Mouse (Mus musculus): ENCODE results near the gene Dlg4. TPM values are rescaled to one million over a fixed set of nuclear protein-coding genes. Genes with fewer than 3 reads are reported as not detected.

The Dlg4 gene
- polyA plus RNA-seq, 1 experiment: 697 TPM

GRCm38 (mm10) chr11:70018131-70018990, 1.6 kb downstream of the Dlg4 start:
- peak in 1 of 2 experiments; percentile 79 for DNase-seq (ENCODE audit: extremely low spot score in 1 of 2, low spot score in 1 of 2)

GRCm38 (mm10) chr11:70019495-70020021, 2.8 kb downstream of the Dlg4 start:
- DNase-seq (ENCODE audit: extremely low spot score in 1 of 2, low spot score in 1 of 2): no peak

DNA sequence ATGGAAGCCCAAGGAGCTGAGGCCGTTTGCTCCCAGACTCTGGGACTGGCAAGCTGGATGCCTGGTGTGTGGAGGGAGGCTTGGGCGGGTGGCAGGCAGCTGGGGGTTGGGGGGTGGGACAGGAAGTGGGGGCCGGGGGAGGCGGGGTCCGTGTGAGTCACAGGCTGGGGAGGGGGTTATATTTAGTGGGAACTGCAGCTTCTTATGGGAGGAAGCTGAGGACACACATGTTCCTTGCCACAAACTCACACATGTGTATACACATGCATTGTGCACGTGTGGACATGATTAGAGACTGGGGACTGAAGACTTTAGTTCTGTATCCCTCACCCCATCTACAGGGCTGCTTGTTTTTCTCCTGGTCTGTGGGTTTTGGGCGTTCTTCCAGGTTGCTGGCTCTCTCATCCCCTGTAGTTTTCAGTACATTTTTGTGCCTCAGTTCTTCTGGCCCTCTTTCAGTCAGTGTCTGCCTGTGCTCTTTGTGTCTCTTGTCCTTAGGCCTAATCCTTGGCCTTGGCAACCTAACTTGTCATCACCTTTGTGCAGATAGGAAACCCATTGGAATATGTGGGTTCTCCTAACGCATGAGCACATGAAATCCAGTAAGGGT, 3.4 kb downstream of the Dlg4 start:
- peak in 1 of 2 experiments; percentile 59 for DNase-seq (ENCODE audit: extremely low spot score in 1 of 2, low spot score in 1 of 2)

DNA sequence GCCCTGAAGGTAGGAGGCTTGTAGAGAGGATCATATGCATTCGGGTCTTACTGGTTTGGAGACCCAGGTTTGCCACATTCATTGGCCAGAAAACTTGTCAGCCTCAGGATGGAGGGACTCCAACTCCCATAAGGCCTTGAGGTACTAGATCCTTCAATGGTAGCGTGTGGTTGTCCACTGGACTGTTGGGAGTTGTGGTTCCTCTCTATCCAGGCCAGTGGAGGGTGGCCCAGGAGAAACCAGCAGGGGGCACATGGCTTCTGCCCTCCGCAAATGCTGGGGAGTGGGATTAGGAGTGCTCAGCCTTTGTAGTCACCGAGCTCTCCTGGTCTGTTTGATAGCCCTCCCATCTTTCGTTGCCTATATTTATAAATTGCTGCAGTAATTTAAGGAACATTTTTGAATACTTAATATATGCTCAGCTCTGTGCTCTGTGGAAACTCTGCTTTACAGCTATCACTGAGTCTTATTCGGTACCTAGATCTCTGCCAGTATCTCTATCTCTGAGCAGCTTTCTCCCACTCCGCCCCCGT, 4.1 kb downstream of the Dlg4 start:
- peak; percentile 84 to 85 for DNase-seq (ENCODE audit: extremely low spot score in 1 of 2, low spot score in 1 of 2)

- peak; percentile 97 for DNase-seq (ENCODE audit: extremely low spot score in 1 of 2, low spot score in 1 of 2)
Observed at GRCm38 (mm10) chr11:70021264-70022132, 4.8 kb downstream of the Dlg4 start.

GRCm38 (mm10) chr11:70023481-70024150, 6.9 kb downstream of the Dlg4 start:
- DNase-seq (ENCODE audit: extremely low spot score in 1 of 2, low spot score in 1 of 2): no peak

GRCm38 (mm10) chr11:70024151-70024514, 7.4 kb downstream of the Dlg4 start:
- DNase-seq (ENCODE audit: extremely low spot score in 1 of 2, low spot score in 1 of 2): no peak

DNA sequence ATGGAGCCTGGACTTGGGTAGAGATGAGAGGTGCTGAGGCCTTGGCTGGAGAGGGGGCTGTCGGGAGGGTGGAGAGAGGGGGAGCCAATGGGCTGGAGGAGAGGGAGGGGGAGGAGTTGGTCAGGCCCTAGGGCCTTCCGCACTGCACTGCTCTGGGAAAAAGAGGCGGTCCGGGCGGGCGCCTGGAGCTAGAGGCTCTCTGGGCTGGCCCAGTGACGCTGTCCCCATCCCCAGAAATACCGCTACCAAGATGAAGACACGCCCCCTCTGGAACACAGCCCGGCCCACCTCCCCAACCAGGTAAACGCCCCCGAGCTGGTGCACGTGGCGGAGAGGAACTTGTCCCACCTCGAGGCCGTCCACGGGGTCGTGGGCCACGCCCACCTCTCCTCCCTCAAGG, 9.9 kb downstream of the Dlg4 start:
- DNase-seq (ENCODE audit: extremely low spot score in 1 of 2, low spot score in 1 of 2): no peak

DNA sequence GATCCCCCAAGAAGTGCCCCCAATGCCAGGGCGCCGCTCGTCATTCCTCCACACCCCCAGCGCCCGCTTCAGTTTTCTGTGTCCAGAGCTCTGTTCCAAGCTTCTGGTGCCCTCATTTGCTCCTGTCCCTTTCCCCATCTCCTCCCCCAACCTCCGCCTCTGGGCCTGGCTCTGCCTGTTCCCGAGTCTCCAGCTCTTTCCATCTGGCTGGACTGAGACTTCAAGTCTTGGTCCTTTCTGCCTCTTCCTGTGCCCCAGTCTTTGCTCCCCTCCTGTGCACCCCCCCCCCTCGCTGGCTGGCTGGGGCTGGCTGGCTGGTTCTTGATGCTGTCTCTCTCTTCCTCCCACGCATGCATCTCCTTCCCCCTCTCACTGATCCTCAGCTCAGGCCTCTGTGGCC, 10.7 kb downstream of the Dlg4 start:
- DNase-seq (ENCODE audit: extremely low spot score in 1 of 2, low spot score in 1 of 2): peak in 1 of 2 experiments; percentile 53

DNA sequence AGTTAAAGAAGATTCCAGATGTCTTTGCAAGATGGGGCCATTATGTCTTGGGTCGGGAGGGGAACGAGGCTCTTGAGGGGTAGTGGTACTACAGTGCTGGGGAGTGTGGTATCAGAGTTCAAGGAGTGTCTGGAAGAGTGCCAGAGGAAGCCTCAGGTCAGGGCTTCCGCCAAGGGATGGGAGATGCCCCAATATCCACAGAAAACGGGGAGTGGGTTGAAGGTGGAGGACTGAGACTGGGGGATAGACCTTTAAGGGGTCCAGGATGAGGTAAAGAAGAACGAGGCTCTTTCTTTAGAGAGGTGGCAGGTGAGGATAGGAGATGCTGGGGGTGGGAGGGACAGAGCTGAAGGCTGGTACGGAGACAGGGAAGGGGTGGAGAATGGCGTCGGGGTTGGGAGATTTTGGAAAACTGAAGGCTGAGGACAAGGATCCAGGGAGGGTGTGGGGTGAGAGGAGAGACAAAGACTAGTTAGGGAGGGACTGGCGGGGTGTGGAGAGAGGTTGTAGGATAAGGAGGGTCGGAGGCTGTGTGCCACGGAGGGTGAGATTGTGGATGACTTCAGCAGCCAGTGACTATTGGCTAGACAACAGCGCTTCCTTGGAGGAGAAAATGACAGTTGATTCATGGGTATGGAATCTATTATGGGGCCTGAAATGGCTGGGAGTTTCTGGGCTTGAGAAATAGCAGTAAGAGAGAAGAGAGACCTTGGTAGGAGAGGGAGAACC, 11.8 kb downstream of the Dlg4 start:
- no peak for DNase-seq (ENCODE audit: extremely low spot score in 1 of 2, low spot score in 1 of 2)

- DNase-seq (ENCODE audit: extremely low spot score in 1 of 2, low spot score in 1 of 2): peak; percentile 88 to 90
Observed at GRCm38 (mm10) chr11:70029130-70029801, 12.5 kb downstream of the Dlg4 start.

GRCm38 (mm10) chr11:70029829-70030550, 13.2 kb downstream of the Dlg4 start:
- no peak for DNase-seq (ENCODE audit: extremely low spot score in 1 of 2, low spot score in 1 of 2)

GRCm38 (mm10) chr11:70030651-70031320, 14.0 kb downstream of the Dlg4 start:
- DNase-seq (ENCODE audit: extremely low spot score in 1 of 2, low spot score in 1 of 2): no peak

- DNase-seq (ENCODE audit: extremely low spot score in 1 of 2, low spot score in 1 of 2): no peak
Observed at GRCm38 (mm10) chr11:70031321-70031670, 14.6 kb downstream of the Dlg4 start.

DNA sequence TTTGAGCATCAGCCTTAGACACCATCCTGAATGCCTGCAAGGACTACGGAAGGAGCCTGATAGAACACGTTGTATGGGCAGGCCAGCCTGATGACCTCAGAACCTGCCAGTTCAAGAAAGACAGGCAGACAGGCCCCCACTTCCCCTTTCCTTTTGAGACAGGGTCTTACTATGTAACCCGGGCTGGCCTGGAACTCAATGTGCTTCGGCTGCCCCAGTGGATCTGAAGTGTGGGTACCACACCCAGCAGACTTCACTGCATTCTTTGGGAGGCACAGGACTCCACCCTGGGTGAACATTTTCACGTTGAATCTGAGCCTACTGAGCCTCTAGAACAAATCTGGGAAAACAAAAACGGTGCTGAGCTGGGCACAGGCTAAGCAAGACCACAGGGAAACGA, 21.4 kb downstream of the Dlg4 start:
- DNase-seq (ENCODE audit: extremely low spot score in 1 of 2, low spot score in 1 of 2): no peak

DNA sequence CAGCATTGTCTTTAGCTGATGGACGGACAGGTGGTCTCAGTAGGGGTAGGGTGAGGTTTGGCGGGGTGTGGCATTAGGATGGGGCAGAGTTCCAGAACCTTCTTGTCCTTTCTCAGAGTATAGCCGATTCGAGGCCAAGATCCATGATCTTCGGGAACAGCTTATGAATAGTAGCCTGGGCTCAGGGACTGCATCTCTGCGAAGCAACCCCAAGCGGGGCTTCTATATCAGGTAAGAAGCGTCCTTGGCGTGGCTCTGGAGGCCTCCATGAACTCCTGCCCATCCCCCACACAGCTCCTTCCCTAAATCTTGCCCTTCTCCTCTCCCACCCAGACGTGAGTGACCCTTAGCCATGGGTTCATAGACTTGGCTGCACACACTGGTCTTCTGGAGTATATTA, 22.9 kb downstream of the Dlg4 start:
- no peak for DNase-seq (ENCODE audit: extremely low spot score in 1 of 2, low spot score in 1 of 2)

DNA sequence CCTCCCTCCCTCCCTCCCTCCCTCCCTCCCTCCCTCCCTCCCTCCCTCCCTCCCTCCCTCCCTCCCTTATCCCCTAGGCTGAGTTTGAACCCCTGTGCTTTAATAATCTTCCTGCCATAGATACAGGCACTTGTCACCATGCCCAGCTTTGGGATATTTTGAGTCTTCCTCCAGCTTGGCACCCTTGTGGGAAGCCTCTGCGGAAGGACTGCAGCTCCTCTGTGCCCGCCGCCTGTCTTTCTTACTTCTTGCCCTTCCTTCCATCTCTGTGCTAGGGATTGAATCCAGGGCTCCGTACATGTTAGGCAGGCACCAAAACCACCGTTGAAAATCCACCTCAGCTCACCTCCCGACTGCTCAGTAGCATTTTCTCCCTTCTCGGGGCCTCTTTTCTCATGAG, 23.4 kb downstream of the Dlg4 start:
- DNase-seq (ENCODE audit: extremely low spot score in 1 of 2, low spot score in 1 of 2): no peak
